Mouse (Mus musculus): Measurements from ENCODE around the gene Ucma. TPM values are rescaled to one million over a fixed set of nuclear protein-coding genes. Genes with fewer than 3 reads are reported as not detected.
A peak's percentile ranks its signal among the peaks of the same experiment; 100 is the strongest.

The Ucma gene
- polyA plus RNA-seq, 1 experiment from 2014 or later, result 1.4 TPM

DNA sequence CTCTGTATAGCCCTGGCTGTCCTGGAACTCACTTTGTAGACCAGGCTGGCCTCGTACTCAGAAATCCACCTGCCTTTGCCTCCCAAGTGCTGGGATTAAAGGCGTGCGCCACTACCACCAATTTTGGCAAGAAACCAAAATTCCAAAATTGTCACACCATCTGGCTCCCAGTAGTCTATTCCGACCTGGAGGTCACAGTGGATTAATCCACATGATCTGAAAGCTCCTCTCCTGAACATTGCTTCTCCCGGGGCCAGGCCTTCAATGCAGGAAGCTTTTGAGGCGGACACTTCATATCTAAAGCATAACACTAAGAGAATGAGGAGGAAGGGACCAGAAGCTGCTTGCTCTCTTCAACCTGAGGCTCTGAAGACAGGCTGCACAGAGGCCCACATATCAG lies 39.6 kb downstream of the Ucma start:
- Histone ChIP-seq H3K4me2 (replicated peaks) (no peak overlapping the region), H3K9ac (no peak overlapping the region), H3K27me3 (ENCODE audit: control insufficient read depth, insufficient read depth, low read length) (no peaks in the 10 kb centered on the region), H3K36me3 (replicated peaks; ENCODE audit: control insufficient read depth, insufficient read depth) (no peaks in the 10 kb centered on the region), H3K4me1 (replicated peaks; ENCODE audit: control insufficient read depth, insufficient read depth, low read length) (no peaks in the 10 kb centered on the region), H3K27ac (no peak overlapping the region), H3K9me3 (ENCODE audit: control insufficient read depth, low read length) (no peaks in the 10 kb centered on the region), H3K4me3 (replicated peaks; ENCODE audit: low read length) (no peak overlapping the region)
- WGBS, result 84% methylated on average over 6 of the region's 6 CpGs
- ATAC-seq (ENCODE audit: low FRiP score) (no peak), DNase-seq (ENCODE audit: low spot score) (no peak)

DNA sequence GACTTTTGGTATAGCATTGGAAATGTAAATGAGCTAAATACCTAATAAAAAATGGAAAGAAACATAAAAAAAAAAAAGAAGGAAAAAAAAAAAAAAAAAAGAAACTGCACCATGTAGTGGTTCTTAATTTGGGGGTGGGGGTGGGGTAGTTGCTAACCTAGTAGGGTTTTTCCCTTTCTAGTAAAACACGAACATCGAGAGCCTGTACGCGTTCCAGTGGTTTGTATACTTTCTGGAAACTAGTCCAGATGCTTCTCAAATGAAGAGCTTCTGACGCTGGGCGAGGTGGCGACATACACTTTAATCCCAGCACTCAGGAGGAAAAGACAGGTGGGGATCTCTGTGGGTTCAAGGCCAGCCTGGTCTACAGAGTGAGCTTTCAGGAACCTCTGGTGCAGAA lies 41.0 kb downstream of the Ucma start:
- no peak for ATAC-seq (ENCODE audit: low FRiP score)
- H3K27ac ChIP-seq, result no peak overlapping the region
- WGBS, result 95% methylated on average over 7 of the region's 7 CpGs

DNA sequence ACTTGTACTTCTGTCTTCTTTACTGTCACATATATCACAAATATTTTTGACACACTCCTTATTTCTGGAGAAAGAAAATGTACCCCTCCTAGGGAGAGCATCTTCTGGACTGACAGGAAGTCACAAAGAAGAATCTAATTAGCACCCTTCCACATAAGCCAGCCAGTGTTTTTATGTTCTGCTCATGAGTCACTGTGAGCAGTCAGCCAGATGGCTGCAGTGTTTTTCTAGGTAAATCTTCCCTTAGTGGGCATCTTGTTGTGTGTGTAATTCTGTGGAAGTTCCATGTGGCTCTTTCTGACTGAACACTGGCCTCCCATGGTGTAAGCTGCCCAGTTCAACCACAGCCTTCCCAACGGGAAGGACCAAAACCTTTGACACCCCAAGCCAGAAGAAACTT lies 43.8 kb downstream of the Ucma start:
- Histone ChIP-seq H3K27me3 (ENCODE audit: control insufficient read depth, insufficient read depth, low read length) (no peaks in the 10 kb centered on the region), H3K4me2 (replicated peaks) (no peak overlapping the region), H3K36me3 (replicated peaks; ENCODE audit: control insufficient read depth, insufficient read depth) (no peaks in the 10 kb centered on the region), H3K4me3 (replicated peaks; ENCODE audit: low read length) (no peak overlapping the region), H3K4me1 (replicated peaks; ENCODE audit: control insufficient read depth, insufficient read depth, low read length) (no peaks in the 10 kb centered on the region), H3K9me3 (ENCODE audit: control insufficient read depth, low read length) (no peaks in the 10 kb centered on the region), H3K9ac (no peak overlapping the region), H3K27ac (no peak overlapping the region)
- WGBS, result 56% methylated on average over 1 of the region's 1 CpGs
- ATAC-seq (ENCODE audit: low FRiP score) (no peak), DNase-seq (ENCODE audit: low spot score) (no peak)

More for the DNA sequence above, 41.0 kb downstream of the Ucma start:
- H3K9me3 ChIP-seq (ENCODE audit: control insufficient read depth, low read length), result no peaks in the 10 kb centered on the region
- H3K4me1 ChIP-seq (replicated peaks; ENCODE audit: control insufficient read depth, insufficient read depth, low read length), result no peaks in the 10 kb centered on the region
- DNase-seq (ENCODE audit: low spot score), result no peak
- no peaks in the 10 kb centered on the region for H3K27me3 ChIP-seq (ENCODE audit: control insufficient read depth, insufficient read depth, low read length)
- H3K4me3 ChIP-seq (replicated peaks; ENCODE audit: low read length), result no peak overlapping the region
- no peak overlapping the region for H3K4me2 ChIP-seq (replicated peaks)
- no peak overlapping the region for H3K9ac ChIP-seq
- H3K36me3 ChIP-seq (replicated peaks; ENCODE audit: control insufficient read depth, insufficient read depth), result no peaks in the 10 kb centered on the region

DNA sequence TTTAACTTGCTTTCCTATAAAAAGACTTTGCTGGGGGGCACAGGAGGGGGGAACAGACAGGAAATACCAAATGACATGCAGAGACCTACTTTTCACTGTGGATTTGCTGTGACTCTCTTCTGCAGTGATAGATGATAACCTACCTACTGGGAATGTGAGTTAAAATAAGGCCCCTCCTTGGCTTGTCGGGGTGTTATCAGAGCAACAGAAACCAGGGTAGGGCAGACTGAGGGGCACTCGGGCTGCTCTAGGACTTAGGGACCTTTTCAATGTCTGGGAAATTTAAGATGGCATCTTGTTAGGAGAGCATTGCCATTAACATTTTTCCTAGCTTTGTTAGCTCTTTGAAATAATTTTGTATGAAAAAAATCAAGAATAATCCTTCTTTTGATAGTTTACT lies 47.4 kb downstream of the Ucma start:
- no peaks in the 10 kb centered on the region for H3K36me3 ChIP-seq (replicated peaks; ENCODE audit: control insufficient read depth, insufficient read depth)
- H3K27ac ChIP-seq, result no peak overlapping the region
- 77% methylated on average over 2 of the region's 2 CpGs for WGBS
- no peak overlapping the region for H3K4me3 ChIP-seq (replicated peaks; ENCODE audit: low read length)
- H3K4me2 ChIP-seq (replicated peaks), result no peak overlapping the region
- H3K4me1 ChIP-seq (replicated peaks; ENCODE audit: control insufficient read depth, insufficient read depth, low read length), result no peaks in the 10 kb centered on the region
- no peaks in the 10 kb centered on the region for H3K9me3 ChIP-seq (ENCODE audit: control insufficient read depth, low read length)
- no peak overlapping the region for H3K9ac ChIP-seq
- H3K27me3 ChIP-seq (ENCODE audit: control insufficient read depth, insufficient read depth, low read length), result no peaks in the 10 kb centered on the region
- DNase-seq (ENCODE audit: low spot score), result no peak
- no peak for ATAC-seq (ENCODE audit: low FRiP score)

DNA sequence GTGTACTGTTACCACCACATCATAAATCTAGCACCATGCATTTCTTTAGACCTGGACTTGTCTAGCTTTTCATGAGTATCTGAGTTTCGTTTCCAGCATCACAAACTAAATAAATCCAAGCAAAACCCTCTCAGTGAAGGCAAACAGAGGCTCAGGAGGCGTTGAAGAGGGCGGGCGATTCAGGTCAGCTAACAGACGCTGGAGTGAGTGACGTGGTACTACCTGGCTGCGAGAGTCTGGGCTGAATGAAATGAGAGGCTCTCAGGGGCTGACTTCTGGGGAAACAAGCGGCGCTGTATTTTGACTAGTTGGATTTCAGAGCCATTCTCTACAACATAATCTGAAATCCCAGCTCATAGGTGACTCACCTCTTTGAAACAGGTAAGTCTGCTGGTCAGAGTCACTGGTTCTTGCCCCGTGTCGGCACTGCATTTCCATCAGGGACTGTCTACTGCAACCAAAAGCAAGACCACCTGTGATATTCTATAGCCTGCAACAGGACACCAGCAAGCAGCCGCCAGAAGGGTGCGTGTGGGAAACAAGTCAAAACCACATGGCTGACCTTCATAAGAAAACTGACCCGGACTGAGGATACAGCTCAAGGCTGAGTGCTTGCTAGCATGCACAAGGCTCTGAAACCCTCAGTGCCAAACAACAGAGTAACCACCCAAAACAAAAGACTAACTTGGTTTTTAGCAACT lies 47.9 kb downstream of the Ucma start:
- WGBS, result 84% methylated on average over 14 of the region's 14 CpGs
- no peak overlapping the region for H3K27ac ChIP-seq
- H3K9me3 ChIP-seq (ENCODE audit: control insufficient read depth, low read length), result no peaks in the 10 kb centered on the region
- DNase-seq (ENCODE audit: low spot score) (no peak), ATAC-seq (ENCODE audit: low FRiP score) (no peak)
- H3K9ac ChIP-seq, result no peak overlapping the region
- no peaks in the 10 kb centered on the region for H3K27me3 ChIP-seq (ENCODE audit: control insufficient read depth, insufficient read depth, low read length)
- no peaks in the 10 kb centered on the region for H3K36me3 ChIP-seq (replicated peaks; ENCODE audit: control insufficient read depth, insufficient read depth)
- H3K4me3 ChIP-seq (replicated peaks; ENCODE audit: low read length), result no peak overlapping the region
- H3K4me1 ChIP-seq (replicated peaks; ENCODE audit: control insufficient read depth, insufficient read depth, low read length), result no peaks in the 10 kb centered on the region
- no peak overlapping the region for H3K4me2 ChIP-seq (replicated peaks)

DNA sequence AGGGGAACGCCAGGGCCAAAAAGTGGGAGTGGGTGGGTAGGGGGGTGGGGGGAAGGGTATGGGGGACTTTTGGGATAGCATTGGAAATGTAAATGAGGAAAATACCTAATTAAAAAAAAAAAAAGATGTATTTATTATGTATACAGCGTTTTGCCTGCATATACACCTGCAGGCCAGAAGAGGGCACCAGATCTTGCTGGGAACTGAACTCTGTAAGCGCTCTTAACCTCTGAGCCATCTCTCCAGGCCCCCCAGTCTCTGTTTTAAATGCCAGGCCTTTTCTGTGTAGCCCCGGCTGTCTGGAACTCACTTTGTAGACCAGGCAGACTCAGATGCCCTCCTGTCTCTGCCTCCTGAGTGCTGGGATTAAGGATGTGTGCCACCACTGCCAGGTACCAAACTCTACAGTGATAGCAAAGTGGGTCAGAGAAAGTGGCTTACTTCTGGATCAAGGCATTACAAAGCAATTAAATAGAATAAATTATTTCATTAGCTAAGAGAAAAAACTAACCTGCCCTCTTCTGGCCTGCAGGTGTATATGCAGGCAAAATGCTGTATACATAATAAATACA lies 49.3 kb downstream of the Ucma start:
- no peak for DNase-seq (ENCODE audit: low spot score)
- H3K4me1 ChIP-seq (replicated peaks; ENCODE audit: control insufficient read depth, insufficient read depth, low read length), result no peaks in the 10 kb centered on the region
- H3K9ac ChIP-seq, result no peak overlapping the region
- no peak overlapping the region for H3K4me3 ChIP-seq (replicated peaks; ENCODE audit: low read length)
- H3K4me2 ChIP-seq (replicated peaks), result no peak overlapping the region
- H3K27ac ChIP-seq, result no peak overlapping the region
- no peak for ATAC-seq (ENCODE audit: low FRiP score)
- 43% methylated on average over 3 of the region's 4 CpGs for WGBS
- no peaks in the 10 kb centered on the region for H3K36me3 ChIP-seq (replicated peaks; ENCODE audit: control insufficient read depth, insufficient read depth)
- H3K27me3 ChIP-seq (ENCODE audit: control insufficient read depth, insufficient read depth, low read length), result no peaks in the 10 kb centered on the region
- no peaks in the 10 kb centered on the region for H3K9me3 ChIP-seq (ENCODE audit: control insufficient read depth, low read length)

DNA sequence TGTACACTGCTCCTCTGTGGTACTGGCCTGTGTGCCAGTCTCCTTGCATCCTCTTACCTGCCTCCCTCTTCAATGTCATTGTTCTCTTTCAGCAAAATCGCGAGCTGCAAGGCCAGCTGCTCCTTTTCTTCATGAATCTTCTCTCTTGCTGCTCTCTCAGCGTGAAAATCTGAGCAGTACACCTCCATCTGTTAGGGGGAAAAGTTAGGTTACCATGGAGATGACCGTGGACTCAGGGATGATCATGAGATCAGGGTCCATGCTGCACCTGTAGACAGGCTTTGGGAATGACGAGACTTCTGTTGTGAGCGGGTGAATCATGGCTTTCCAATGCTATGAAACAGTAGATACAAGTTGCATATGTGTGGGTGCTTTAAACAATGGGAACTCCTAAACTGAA lies 51.1 kb downstream of the Ucma start:
- ATAC-seq (ENCODE audit: low FRiP score), result no peak
- Histone ChIP-seq H3K9ac (no peak overlapping the region), H3K4me2 (replicated peaks) (no peak overlapping the region), H3K4me1 (replicated peaks; ENCODE audit: control insufficient read depth, insufficient read depth, low read length) (no peaks in the 10 kb centered on the region), H3K36me3 (replicated peaks; ENCODE audit: control insufficient read depth, insufficient read depth) (no peaks in the 10 kb centered on the region), H3K27me3 (ENCODE audit: control insufficient read depth, insufficient read depth, low read length) (no peaks in the 10 kb centered on the region), H3K27ac (0 out of 2 replicates have a peak overlapping the region, but pooled peaks have one; percentile 32), H3K9me3 (ENCODE audit: control insufficient read depth, low read length) (no peaks in the 10 kb centered on the region), H3K4me3 (replicated peaks; ENCODE audit: low read length) (no peak overlapping the region)
- 57% methylated on average over 6 of the region's 6 CpGs for WGBS
- no peak for DNase-seq (ENCODE audit: low spot score)

DNA sequence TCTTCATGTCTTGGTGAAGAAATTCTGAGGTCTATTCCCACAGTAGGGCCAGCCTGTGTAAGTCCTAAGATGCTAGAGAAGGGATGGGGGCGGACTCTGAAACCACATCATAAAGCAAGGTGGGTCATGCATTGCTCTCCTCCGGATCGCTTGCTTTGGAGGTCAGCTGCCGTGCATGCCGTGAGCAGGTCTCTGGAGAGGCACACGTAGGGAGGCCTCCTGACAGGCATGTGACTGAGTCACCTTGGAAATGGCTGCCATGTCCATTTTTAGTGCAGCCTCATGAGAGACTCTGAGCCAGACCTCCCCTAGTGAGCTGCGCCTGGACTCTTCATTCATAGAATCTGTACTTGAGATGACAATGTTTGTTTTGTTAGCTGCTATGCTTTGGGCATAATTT lies 52.1 kb downstream of the Ucma start:
- no peaks in the 10 kb centered on the region for H3K4me1 ChIP-seq (replicated peaks; ENCODE audit: control insufficient read depth, insufficient read depth, low read length)
- H3K27me3 ChIP-seq (ENCODE audit: control insufficient read depth, insufficient read depth, low read length), result no peaks in the 10 kb centered on the region
- no peaks in the 10 kb centered on the region for H3K9me3 ChIP-seq (ENCODE audit: control insufficient read depth, low read length)
- H3K4me3 ChIP-seq (replicated peaks; ENCODE audit: low read length), result no peak overlapping the region
- no peaks in the 10 kb centered on the region for H3K36me3 ChIP-seq (replicated peaks; ENCODE audit: control insufficient read depth, insufficient read depth)
- ATAC-seq (ENCODE audit: low FRiP score) (no peak), DNase-seq (ENCODE audit: low spot score) (no peak)
- H3K9ac ChIP-seq, result no peak overlapping the region
- H3K27ac ChIP-seq, result no peak overlapping the region
- no peak overlapping the region for H3K4me2 ChIP-seq (replicated peaks)
- WGBS, result 82% methylated on average over 7 of the region's 7 CpGs

DNA sequence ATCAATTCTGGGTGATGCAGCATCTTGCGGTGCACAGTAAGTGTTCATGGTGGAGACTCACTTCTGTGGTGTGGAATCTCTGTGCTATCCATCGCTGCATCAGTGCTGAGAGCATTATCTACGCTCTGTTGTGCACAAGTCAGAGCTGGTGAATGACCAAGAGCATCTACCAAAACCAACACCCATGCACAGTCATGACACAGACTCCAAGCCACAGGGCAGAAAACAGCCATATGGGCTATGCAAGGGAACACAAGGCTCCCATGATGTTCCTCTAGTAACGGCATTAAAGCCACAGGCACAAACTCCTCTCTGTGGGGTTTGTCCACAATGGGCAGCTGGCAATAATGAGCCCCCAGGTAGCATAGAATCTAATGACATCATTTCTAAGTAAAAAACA lies 53.9 kb downstream of the Ucma start:
- Histone ChIP-seq H3K4me1 (replicated peaks; ENCODE audit: control insufficient read depth, insufficient read depth, low read length) (no peaks in the 10 kb centered on the region), H3K27ac (no peak overlapping the region), H3K4me3 (replicated peaks; ENCODE audit: low read length) (no peak overlapping the region), H3K9ac (no peak overlapping the region), H3K27me3 (ENCODE audit: control insufficient read depth, insufficient read depth, low read length) (no peaks in the 10 kb centered on the region), H3K4me2 (replicated peaks) (no peak overlapping the region), H3K9me3 (ENCODE audit: control insufficient read depth, low read length) (no peaks in the 10 kb centered on the region), H3K36me3 (replicated peaks; ENCODE audit: control insufficient read depth, insufficient read depth) (no peaks in the 10 kb centered on the region)
- WGBS, result 89% methylated on average over 4 of the region's 4 CpGs
- DNase-seq (ENCODE audit: low spot score) (no peak), ATAC-seq (ENCODE audit: low FRiP score) (no peak)

DNA sequence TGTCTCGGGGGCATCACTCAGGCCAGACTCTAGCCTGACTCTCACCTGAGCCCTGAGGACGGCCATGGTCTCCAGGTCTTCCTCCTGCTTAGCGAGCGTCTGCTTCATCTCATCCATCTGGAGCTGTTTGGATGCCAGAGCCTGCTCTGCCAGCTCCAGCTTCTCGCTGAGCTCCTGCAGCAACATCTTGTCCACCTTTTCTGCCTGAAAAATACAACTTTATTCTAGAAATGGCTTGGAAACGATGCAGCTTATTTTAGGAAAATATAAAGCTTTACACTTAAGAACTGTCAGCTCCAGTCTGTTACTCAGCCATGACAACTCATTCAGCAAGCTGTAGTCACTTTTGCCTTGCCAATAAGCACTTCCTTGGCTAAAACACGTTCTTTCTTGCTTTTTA lies 55.3 kb downstream of the Ucma start:
- H3K36me3 ChIP-seq (replicated peaks; ENCODE audit: control insufficient read depth, insufficient read depth), result no peaks in the 10 kb centered on the region
- H3K9me3 ChIP-seq (ENCODE audit: control insufficient read depth, low read length), result no peaks in the 10 kb centered on the region
- H3K27me3 ChIP-seq (ENCODE audit: control insufficient read depth, insufficient read depth, low read length), result no peaks in the 10 kb centered on the region
- WGBS, result 82% methylated on average over 7 of the region's 7 CpGs
- no peak overlapping the region for H3K4me3 ChIP-seq (replicated peaks; ENCODE audit: low read length)
- DNase-seq (ENCODE audit: low spot score) (no peak), ATAC-seq (ENCODE audit: low FRiP score) (no peak)
- H3K9ac ChIP-seq, result no peak overlapping the region
- no peaks in the 10 kb centered on the region for H3K4me1 ChIP-seq (replicated peaks; ENCODE audit: control insufficient read depth, insufficient read depth, low read length)
- H3K27ac ChIP-seq, result no peak overlapping the region
- no peak overlapping the region for H3K4me2 ChIP-seq (replicated peaks)

All from hindbrain, embryonic 14.5 days (tissue).